Mouse (Mus musculus): ENCODE measurements around the gene Tprgl. TPM values are rescaled to one million over a fixed set of nuclear protein-coding genes. Genes with fewer than 3 reads are reported as not detected.

Tprgl gene
- 149 and 164 TPM in 2 replicates for polyA plus RNA-seq (2016; fragmentation: Nextera tagmentation; extraction: Ambion mirVana)

DNA sequence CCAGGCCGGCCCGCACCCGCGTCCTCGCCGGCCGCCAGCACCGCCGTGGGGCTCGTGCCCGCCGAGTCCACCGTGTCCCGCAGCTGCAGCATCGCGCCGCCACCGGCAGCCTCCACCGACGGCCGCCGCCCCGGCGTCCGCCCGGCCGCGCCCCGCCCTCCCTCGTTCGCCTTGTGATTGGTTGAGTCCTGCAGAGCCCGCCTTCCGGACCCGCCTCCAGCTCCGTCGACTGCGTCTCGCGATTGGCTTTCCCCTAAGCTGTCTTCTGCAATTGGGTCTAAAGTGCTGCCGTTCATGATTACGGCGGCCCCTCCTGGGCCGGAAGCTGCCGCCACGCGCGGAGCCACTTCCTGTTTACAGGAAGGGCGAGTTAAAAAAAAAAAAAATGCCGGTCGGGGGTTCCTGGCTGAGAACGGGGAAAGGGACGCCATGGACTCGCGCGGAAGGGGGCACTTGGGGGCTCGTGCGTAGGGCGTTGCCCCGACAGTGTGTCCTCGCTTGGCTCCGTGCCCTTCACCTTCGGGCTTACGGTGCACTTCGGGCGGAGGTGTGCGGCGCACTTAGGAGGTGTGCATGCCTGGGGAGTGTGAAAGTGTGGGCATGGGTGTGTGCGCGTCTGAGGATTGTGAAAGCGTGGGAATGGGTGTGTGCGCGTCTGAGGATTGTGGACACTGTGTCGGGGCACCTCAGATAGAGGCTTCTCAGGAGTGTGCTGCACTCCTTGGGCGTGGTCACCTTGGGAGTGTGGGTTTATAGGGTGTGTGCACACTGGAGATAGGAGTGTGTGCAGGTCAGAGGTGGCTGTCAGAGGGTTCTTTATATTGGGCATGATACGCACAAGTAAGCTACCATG is at the start of gene Tprgl:
Tprgl (minus strand) TSS at position 129 of the 853 bp plus-strand sequence.
- Histone ChIP-seq H3K4me3 (peak within 1 kb of the TSS; percentile 95), H3K9ac (replicated peaks) (peak within 1 kb of the TSS; percentile 86), H3K27me3 (no peaks in the 10 kb centered on the region), H3K4me2 (replicated peaks) (peak within 1 kb of the TSS; percentile 97), H3K27ac (replicated peaks) (peak within 1 kb of the TSS; percentile 66; the same call in 1 of the 2 replicates), H3K9me3 (no peaks in the 10 kb centered on the region), H3K4me1 (peaks cover 21% of the 10 kb centered on the region), H3K36me3 (peaks cover 31% of the 10 kb centered on the region)
- WGBS: under 1% methylated on average over 68 of the region's 75 CpGs
- ATAC-seq (ENCODE audit: low FRiP score, low read depth): peak; percentile 97

- H3K27ac ChIP-seq (replicated peaks): no peak overlapping the region
- peaks cover 5% of the 10 kb centered on the region; the same call in 1 of the 2 replicates for H3K4me1 ChIP-seq
- ATAC-seq (ENCODE audit: low FRiP score, low read depth): no peak
- 14% methylated on average over 3 of the region's 3 CpGs for WGBS
- no peak overlapping the region for H3K4me3 ChIP-seq
- H3K9ac ChIP-seq (replicated peaks): no peak overlapping the region
- no peaks in the 10 kb centered on the region for H3K36me3 ChIP-seq
- no peaks in the 10 kb centered on the region for H3K27me3 ChIP-seq
- H3K4me2 ChIP-seq (replicated peaks): no peak overlapping the region
- no peaks in the 10 kb centered on the region for H3K9me3 ChIP-seq
These were observed 49.4 kb upstream of the Tprgl start for GRCm38 (mm10) chr4:154209825-154210224.

DNA sequence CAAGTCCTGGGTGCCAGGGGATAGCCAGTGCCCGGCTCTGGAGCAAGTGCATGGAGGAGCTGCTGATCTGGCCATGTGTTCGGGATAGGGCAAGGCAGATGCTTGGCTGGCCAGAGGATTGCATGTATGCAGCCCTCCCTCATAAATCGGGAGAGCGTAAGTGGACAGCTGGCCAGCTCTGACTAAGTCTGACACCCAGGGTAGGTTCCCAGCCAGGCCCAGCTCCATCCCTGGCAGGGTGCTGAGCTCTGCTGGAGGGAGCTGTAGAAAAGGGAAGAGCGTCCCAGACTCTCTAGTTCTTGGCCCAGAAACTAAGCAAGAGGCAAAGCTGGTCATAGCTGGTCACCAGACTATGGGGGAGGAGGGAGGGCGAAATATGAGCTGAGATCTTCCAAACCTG is 48.6 kb upstream of the Tprgl start:
- no peaks in the 10 kb centered on the region for H3K27me3 ChIP-seq

GRCm38 (mm10) chr4:154207261-154207660 is 46.8 kb upstream of the Tprgl start:
- no peak overlapping the region for H3K4me3 ChIP-seq
- no peak overlapping the region for H3K27ac ChIP-seq (replicated peaks)
- H3K9me3 ChIP-seq: no peaks in the 10 kb centered on the region
- H3K36me3 ChIP-seq: no peaks in the 10 kb centered on the region
- H3K4me1 ChIP-seq: peaks cover 5% of the 10 kb centered on the region; the same call in 1 of the 2 replicates
- no peak for ATAC-seq (ENCODE audit: low FRiP score, low read depth)
- H3K27me3 ChIP-seq: no peaks in the 10 kb centered on the region
- H3K9ac ChIP-seq (replicated peaks): no peak overlapping the region
- no peak overlapping the region for H3K4me2 ChIP-seq (replicated peaks)
- whole genome bisulfite sequencing: 17% methylated on average over 5 of the region's 5 CpGs

More for the DNA sequence above, 48.6 kb upstream of the Tprgl start:
- WGBS: 70% methylated on average over 6 of the region's 6 CpGs
- H3K4me2 ChIP-seq (replicated peaks): no peak overlapping the region
- ATAC-seq (ENCODE audit: low FRiP score, low read depth): no peak
- no peaks in the 10 kb centered on the region for H3K36me3 ChIP-seq
- H3K9ac ChIP-seq (replicated peaks): no peak overlapping the region
- no peak overlapping the region for H3K4me3 ChIP-seq
- no peak overlapping the region for H3K27ac ChIP-seq (replicated peaks)
- peaks cover 5% of the 10 kb centered on the region; the same call in 1 of the 2 replicates for H3K4me1 ChIP-seq
- H3K9me3 ChIP-seq: no peaks in the 10 kb centered on the region

- Histone ChIP-seq H3K4me3 (no peak overlapping the region), H3K9me3 (no peaks in the 10 kb centered on the region), H3K27me3 (no peaks in the 10 kb centered on the region), H3K9ac (replicated peaks) (no peak overlapping the region), H3K27ac (replicated peaks) (no peak overlapping the region), H3K36me3 (no peaks in the 10 kb centered on the region), H3K4me1 (peaks cover 9% of the 10 kb centered on the region; the same call in 1 of the 2 replicates), H3K4me2 (replicated peaks) (no peak overlapping the region)
- ATAC-seq (ENCODE audit: low FRiP score, low read depth): no peak
- WGBS: 86% methylated on average over 5 of the region's 5 CpGs
These were observed 44.9 kb upstream of the Tprgl start for GRCm38 (mm10) chr4:154205392-154205791.

GRCm38 (mm10) chr4:154204532-154204931 is 44.1 kb upstream of the Tprgl start:
- no peaks in the 10 kb centered on the region for H3K36me3 ChIP-seq
- no peak overlapping the region for H3K27ac ChIP-seq (replicated peaks)
- no peak overlapping the region for H3K4me2 ChIP-seq (replicated peaks)
- H3K4me1 ChIP-seq: peaks cover 4% of the 10 kb centered on the region; the same call in 1 of the 2 replicates
- H3K27me3 ChIP-seq: no peaks in the 10 kb centered on the region
- 75% methylated on average over 7 of the region's 7 CpGs for whole genome bisulfite sequencing
- no peaks in the 10 kb centered on the region for H3K9me3 ChIP-seq
- no peak overlapping the region for H3K4me3 ChIP-seq
- ATAC-seq (ENCODE audit: low FRiP score, low read depth): no peak
- H3K9ac ChIP-seq (replicated peaks): no peak overlapping the region

DNA sequence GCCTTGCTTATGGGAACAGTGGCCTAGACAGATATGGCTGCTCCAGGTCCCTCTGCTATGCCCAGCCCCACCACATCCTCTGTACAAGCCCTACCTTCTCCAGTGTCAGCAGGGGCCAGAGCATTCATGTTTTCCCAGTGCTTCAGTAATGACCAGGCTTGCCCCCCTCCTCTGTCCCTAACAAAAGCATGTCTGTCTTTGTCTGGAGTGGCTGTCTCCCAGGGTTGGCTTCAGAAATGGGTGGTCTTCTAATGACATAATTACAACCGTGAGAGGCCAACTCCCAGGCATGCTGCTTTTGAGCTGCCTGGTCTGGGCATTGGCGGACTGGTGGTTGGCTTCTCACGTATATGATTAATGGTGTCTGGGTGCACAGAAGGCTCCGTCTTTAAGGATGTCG is 41.0 kb upstream of the Tprgl start:
- Histone ChIP-seq H3K27me3 (no peaks in the 10 kb centered on the region), H3K36me3 (no peaks in the 10 kb centered on the region), H3K9me3 (no peaks in the 10 kb centered on the region), H3K4me3 (no peak overlapping the region), H3K27ac (replicated peaks) (no peak overlapping the region), H3K9ac (replicated peaks) (no peak overlapping the region), H3K4me2 (replicated peaks) (no peak overlapping the region), H3K4me1 (peaks cover 23% of the 10 kb centered on the region)
- 74% methylated on average over 5 of the region's 5 CpGs for WGBS
- no peak for ATAC-seq (ENCODE audit: low FRiP score, low read depth)

GRCm38 (mm10) chr4:154198377-154198961 is 38.0 kb upstream of the Tprgl start:
- Histone ChIP-seq H3K27ac (replicated peaks) (peak overlapping the region; percentile 61), H3K4me3 (no peak overlapping the region), H3K9me3 (no peaks in the 10 kb centered on the region), H3K4me1 (peaks cover 23% of the 10 kb centered on the region), H3K9ac (replicated peaks) (no peak overlapping the region), H3K27me3 (no peaks in the 10 kb centered on the region), H3K36me3 (no peaks in the 10 kb centered on the region), H3K4me2 (replicated peaks) (peak overlapping the region; percentile 21)
- peak; percentile 72 for ATAC-seq (ENCODE audit: low FRiP score, low read depth)
- WGBS: 13% methylated on average over 7 of the region's 7 CpGs

DNA sequence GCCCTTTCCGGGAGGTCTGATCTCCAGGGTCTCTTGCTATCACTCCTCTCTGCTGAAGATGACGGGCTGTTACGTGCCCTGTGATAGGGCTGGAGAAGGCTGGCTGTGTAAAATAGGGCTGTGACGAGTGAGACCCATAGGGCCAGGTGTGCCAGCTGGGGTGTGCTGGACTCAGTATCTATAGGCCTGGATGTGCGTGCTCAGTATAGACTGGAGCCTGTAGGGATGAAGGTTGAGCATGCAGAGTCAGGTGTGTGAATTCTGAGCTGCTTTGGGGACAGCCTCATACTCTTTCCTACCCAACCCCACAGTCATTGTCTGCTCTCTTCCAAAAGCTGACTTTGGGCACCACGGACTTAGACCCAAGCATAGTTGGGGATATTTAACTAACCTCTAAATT is 37.5 kb upstream of the Tprgl start:
- ATAC-seq (ENCODE audit: low FRiP score, low read depth): peak; percentile 27
- no peaks in the 10 kb centered on the region for H3K27me3 ChIP-seq
- H3K4me2 ChIP-seq (replicated peaks): no peak overlapping the region
- H3K36me3 ChIP-seq: no peaks in the 10 kb centered on the region
- H3K9ac ChIP-seq (replicated peaks): no peak overlapping the region
- no peak overlapping the region for H3K4me3 ChIP-seq
- WGBS: 44% methylated on average over 6 of the region's 6 CpGs
- peak overlapping the region; percentile 61; the same call in 1 of the 2 replicates for H3K27ac ChIP-seq (replicated peaks)
- no peaks in the 10 kb centered on the region for H3K9me3 ChIP-seq
- H3K4me1 ChIP-seq: peaks cover 23% of the 10 kb centered on the region

GRCm38 (mm10) chr4:154188948-154189347 is 28.5 kb upstream of the Tprgl start:
- no peaks in the 10 kb centered on the region for H3K36me3 ChIP-seq
- ATAC-seq (ENCODE audit: low FRiP score, low read depth): no peak
- H3K9ac ChIP-seq (replicated peaks): no peak overlapping the region
- 75% methylated on average over 8 of the region's 8 CpGs for WGBS
- H3K4me2 ChIP-seq (replicated peaks): no peak overlapping the region
- H3K4me3 ChIP-seq: no peak overlapping the region
- no peaks in the 10 kb centered on the region for H3K27me3 ChIP-seq
- H3K27ac ChIP-seq (replicated peaks): no peak overlapping the region
- H3K4me1 ChIP-seq: no peaks in the 10 kb centered on the region
- no peaks in the 10 kb centered on the region for H3K9me3 ChIP-seq

GRCm38 (mm10) chr4:154186002-154186537 is 25.6 kb upstream of the Tprgl start:
- no peaks in the 10 kb centered on the region for H3K27me3 ChIP-seq
- ATAC-seq (ENCODE audit: low FRiP score, low read depth): no peak
- H3K27ac ChIP-seq (replicated peaks): no peak overlapping the region
- no peaks in the 10 kb centered on the region for H3K9me3 ChIP-seq
- no peak overlapping the region for H3K9ac ChIP-seq (replicated peaks)
- H3K4me2 ChIP-seq (replicated peaks): no peak overlapping the region
- H3K4me1 ChIP-seq: no peaks in the 10 kb centered on the region
- no peak overlapping the region for H3K4me3 ChIP-seq
- peaks cover 6% of the 10 kb centered on the region; the same call in 1 of the 2 replicates for H3K36me3 ChIP-seq
- WGBS: 87% methylated on average over 11 of the region's 11 CpGs

- Histone ChIP-seq H3K27me3 (no peaks in the 10 kb centered on the region), H3K36me3 (peaks cover 6% of the 10 kb centered on the region; the same call in 1 of the 2 replicates), H3K27ac (replicated peaks) (no peak overlapping the region), H3K9me3 (no peaks in the 10 kb centered on the region), H3K4me1 (no peaks in the 10 kb centered on the region), H3K9ac (replicated peaks) (no peak overlapping the region), H3K4me3 (no peak overlapping the region), H3K4me2 (replicated peaks) (no peak overlapping the region)
- WGBS: 69% methylated on average over 5 of the region's 5 CpGs
- no peak for ATAC-seq (ENCODE audit: low FRiP score, low read depth)
These were observed 24.5 kb upstream of the Tprgl start for GRCm38 (mm10) chr4:154185001-154185400.
